Mouse (Mus musculus) MEL (cell line): ENCODE data around the gene Gm42715. TPM values are rescaled to one million over a fixed set of nuclear protein-coding genes. Genes with fewer than 3 reads are reported as not detected.

Experiments
- DNase-seq: peaks from one replicate; pipeline ENCODE4 v3.0.0; 2011; ENCODE audit warnings: low read depth, low spot score
- H3K27ac ChIP-seq: 2 replicates; pipeline ENCODE4 v1.5.1; 2012; ENCODE audit warnings: low read depth, mild to moderate bottlenecking, control low read depth, low read length, moderate library complexity; ENCODE audit not compliant: control insufficient read depth
- H3K27me3 ChIP-seq, 2 experiments: fragments of 150-350 bp in 1 of 2; sonication (generic) in 1 of 2; 2 replicates each; pipeline ENCODE4 v1.6.1; 2012; ENCODE audit warnings: low read length in 2 of 2, mild to moderate bottlenecking in 2 of 2, improper control_type of control experiment in 1 of 2, moderate library complexity in 1 of 2; ENCODE audit not compliant: insufficient read depth in 2 of 2, control insufficient read depth in 1 of 2
- H3K36me3 ChIP-seq, 2 experiments: 2 replicates each; pipeline ENCODE4 v1.6.1; 2012 to 2014; ENCODE audit warnings: low read length in 2 of 2, improper control_type of control experiment in 1 of 2, inconsistent platforms in 1 of 2, mild to moderate bottlenecking in 1 of 2; ENCODE audit not compliant: insufficient read depth in 2 of 2, control insufficient read depth in 1 of 2
- H3K4me1 ChIP-seq, 2 experiments: fragments of 150-350 bp in 1 of 2; sonication (generic) in 1 of 2; 2 replicates each; pipeline ENCODE4 v1.6.1; 2012; ENCODE audit warnings: low read length in 2 of 2, improper control_type of control experiment in 1 of 2, mild to moderate bottlenecking in 1 of 2; ENCODE audit not compliant: insufficient read depth in 2 of 2, control insufficient read depth in 1 of 2
- H3K4me3 ChIP-seq, 2 experiments: fragments of 150-350 bp in 1 of 2; sonication (generic) in 1 of 2; 2 replicates each; pipeline ENCODE4 v1.5.1; 2012; ENCODE audit warnings: low read depth in 2 of 2, low read length in 2 of 2, mild to moderate bottlenecking in 2 of 2, moderate library complexity in 2 of 2, control low read depth in 1 of 2, improper control_type of control experiment in 1 of 2; ENCODE audit not compliant: control insufficient read depth in 1 of 2, insufficient read depth in 1 of 2
- H3K79me2 ChIP-seq: 2 replicates; pipeline ENCODE4 v1.6.1; 2012; ENCODE audit warnings: mild to moderate bottlenecking, low read length, moderate library complexity; ENCODE audit not compliant: control insufficient read depth, poor library complexity, insufficient read depth
- H3K9ac ChIP-seq: 2 replicates; pipeline ENCODE4 v1.6.1; 2012; ENCODE audit warnings: low read depth, mild to moderate bottlenecking, control low read depth, low read length, moderate library complexity; ENCODE audit not compliant: control insufficient read depth, poor library complexity, severe bottlenecking
- H3K9me3 ChIP-seq: fragments of 150-350 bp; sonication (generic); replicated peaks from 2 replicates; pipeline ENCODE4 v1.6.1; 2012; ENCODE audit warnings: mild to moderate bottlenecking, low read length, improper control_type of control experiment, moderate library complexity; ENCODE audit not compliant: insufficient read depth
- ELF1 ChIP-seq: IDR thresholded peaks from 2 replicates; pipeline ENCODE4 v1.6.1; 2014; ENCODE audit warnings: low read depth, mild to moderate bottlenecking, inconsistent platforms, low read length, improper control_type of control experiment, moderate library complexity
- EP300 ChIP-seq, 2 experiments: IDR thresholded peaks; 2 replicates each; pipeline ENCODE4 v1.6.1; 2011; ENCODE audit warnings: improper control_type of control experiment in 2 of 2, low read length in 2 of 2, low read depth in 1 of 2, mild to moderate bottlenecking in 1 of 2
- ETS1 ChIP-seq: IDR thresholded peaks from 2 replicates; pipeline ENCODE4 v1.6.1; 2012; ENCODE audit warnings: low read depth, mild to moderate bottlenecking, inconsistent platforms, low read length, improper control_type of control experiment, moderate library complexity
- GATA1 ChIP-seq: IDR thresholded peaks from 2 replicates; pipeline ENCODE4 v1.6.1; 2011; ENCODE audit warnings: low read depth, low read length, improper control_type of control experiment
- HCFC1 ChIP-seq: IDR thresholded peaks from 2 replicates; pipeline ENCODE4 v1.6.1; 2012; ENCODE audit warnings: low read depth, mild to moderate bottlenecking, inconsistent platforms, low read length, improper control_type of control experiment, moderate library complexity
- MAFK ChIP-seq: IDR thresholded peaks from 2 replicates; pipeline ENCODE4 v1.6.1; 2011; ENCODE audit warnings: low read depth, mild to moderate bottlenecking, low read length, improper control_type of control experiment, borderline replicate concordance
- MAZ ChIP-seq: IDR thresholded peaks from 2 replicates; pipeline ENCODE4 v1.6.1; 2012; ENCODE audit warnings: low read depth, mild to moderate bottlenecking, inconsistent platforms, low read length, improper control_type of control experiment
- MEF2A ChIP-seq: IDR thresholded peaks from 2 replicates; pipeline ENCODE4 v1.6.1; 2014; ENCODE audit warnings: low read depth, mild to moderate bottlenecking, inconsistent platforms, low read length, improper control_type of control experiment; ENCODE audit not compliant: poor library complexity, insufficient replicate concordance, severe bottlenecking; ENCODE audit errors: extremely low read depth
- MXI1 ChIP-seq: IDR thresholded peaks from 2 replicates; pipeline ENCODE4 v1.6.1; 2011; ENCODE audit warnings: mild to moderate bottlenecking, low read depth, low read length, improper control_type of control experiment
- NELFE ChIP-seq: IDR thresholded peaks from 2 replicates; pipeline ENCODE4 v1.6.1; 2011; ENCODE audit warnings: low read depth, low read length, improper control_type of control experiment
- NRF1 ChIP-seq: IDR thresholded peaks from 2 replicates; pipeline ENCODE4 v1.6.1; 2014; ENCODE audit warnings: low read depth, mild to moderate bottlenecking, inconsistent platforms, low read length, improper control_type of control experiment, moderate library complexity; ENCODE audit not compliant: poor library complexity, insufficient read depth, severe bottlenecking
- POLR2AphosphoS2 ChIP-seq: IDR thresholded peaks from 2 replicates; pipeline ENCODE4 v1.6.1; 2011; ENCODE audit warnings: low read length, improper control_type of control experiment
- POLR2AphosphoS5 ChIP-seq: IDR thresholded peaks from 2 replicates; pipeline ENCODE4 v1.6.1; 2012; ENCODE audit warnings: low read depth, borderline replicate concordance, mild to moderate bottlenecking, inconsistent platforms, low read length, moderate library complexity, mixed read lengths
- RAD21 ChIP-seq: IDR thresholded peaks from 2 replicates; pipeline ENCODE4 v1.6.1; 2011; ENCODE audit warnings: mild to moderate bottlenecking, low read depth, low read length, improper control_type of control experiment
- RCOR1 ChIP-seq: IDR thresholded peaks from 2 replicates; pipeline ENCODE4 v1.6.1; 2012; ENCODE audit warnings: low read depth, mild to moderate bottlenecking, inconsistent platforms, low read length, improper control_type of control experiment
- SIN3A ChIP-seq: IDR thresholded peaks from 2 replicates; pipeline ENCODE4 v1.6.1; 2012; ENCODE audit warnings: low read length, improper control_type of control experiment, inconsistent platforms
- SMC3 ChIP-seq: IDR thresholded peaks from 2 replicates; pipeline ENCODE4 v1.6.1; 2011; ENCODE audit warnings: low read depth, low read length, improper control_type of control experiment
- TBP ChIP-seq: IDR thresholded peaks from 2 replicates; pipeline ENCODE4 v1.8.0; 2011; ENCODE audit warnings: low read depth, low read length, improper control_type of control experiment
- USF2 ChIP-seq, 2 experiments: IDR thresholded peaks; 2 replicates each; pipeline ENCODE4 v1.6.1; 2011 to 2012; ENCODE audit warnings: improper control_type of control experiment in 2 of 2, low read length in 2 of 2, borderline replicate concordance in 1 of 2, inconsistent platforms in 1 of 2, low read depth in 1 of 2, mild to moderate bottlenecking in 1 of 2; ENCODE audit not compliant: insufficient read depth in 1 of 2
- ZMIZ1 ChIP-seq: IDR thresholded peaks from 2 replicates; pipeline ENCODE4 v1.6.1; 2012; ENCODE audit warnings: low read depth, mild to moderate bottlenecking, inconsistent platforms, low read length, improper control_type of control experiment, moderate library complexity
- ZNF384 ChIP-seq: IDR thresholded peaks from 2 replicates; pipeline ENCODE4 v1.6.1; 2012; ENCODE audit warnings: low read depth, mild to moderate bottlenecking, inconsistent platforms, low read length, improper control_type of control experiment
- polyA plus RNA-seq, 2 experiments: library from polyadenylated mRNA; stranded (reverse) in 1 of 2; unstranded in 1 of 2; fragments of >175 nt in 1 of 2; fragments of >200 nt in 1 of 2; gene quantifications; 2 replicates each; pipeline versions ENCODE4 v1.2.1 to v1.2.4; 2012; ENCODE audit warnings: low replicate concordance in 2 of 2, low read depth in 1 of 2; ENCODE audit not compliant: insufficient read length in 2 of 2, insufficient read depth in 1 of 2, missing spikeins in 1 of 2
- total RNA-seq: library from RNA; depleted of rRNA; stranded (reverse); fragments of 300-350 nt; gene quantifications from 2 replicates; pipeline ENCODE4 v1.2.3, GENCODE M21; 2012

The Gm42715 gene
- total and polyA plus RNA-seq, 3 experiments: 9.0 to 25.4 TPM; not detected in 1

GRCm38 (mm10) chr7:127596747-127597146 lies 77.4 kb downstream of the Gm42715 start:
- Histone ChIP-seq H3K36me3 (peaks cover 0 to 26% of the 10 kb centered on the region in 2 experiments; a peak in 2 of 4 replicates), H3K4me1 (no peaks in the 10 kb centered on the region), H3K4me3 (no peak overlapping the region), H3K9me3 (no peaks in the 10 kb centered on the region), H3K9ac (no peak overlapping the region), H3K27ac (no peak overlapping the region), H3K27me3 (no peaks in the 10 kb centered on the region), H3K79me2 (no peaks in the 10 kb centered on the region)
- no peak for TF ChIP-seq USF2 (IDR thresholded peaks at IDR 0.05; ENCODE audit: borderline replicate concordance in 1 of 2, insufficient read depth in 1 of 2, low read depth in 1 of 2, low read length in 2 of 2)
- TF ChIP-seq NRF1: no peak
- no peak for TF ChIP-seq TBP
- TF ChIP-seq HCFC1: no peak
- TF ChIP-seq ZMIZ1: no peak
- no peak for TF ChIP-seq RAD21
- TF ChIP-seq MAFK: no peak
- TF ChIP-seq MAZ: no peak
- TF ChIP-seq NELFE: no peak
- no peak for TF ChIP-seq RCOR1
- no peak for TF ChIP-seq SMC3
- no peak for TF ChIP-seq MXI1
- TF ChIP-seq MEF2A: no peak
- no peak for TF ChIP-seq ETS1
- no peak for TF ChIP-seq GATA1
- no peak for TF ChIP-seq EP300 (IDR thresholded peaks at IDR 0.05; ENCODE audit: low read depth in 1 of 2, low read length in 2 of 2)
- TF ChIP-seq ELF1: no peak
- TF ChIP-seq POLR2AphosphoS2: no peak
- TF ChIP-seq POLR2AphosphoS5: no peak
- DNase-seq: no peak

DNA sequence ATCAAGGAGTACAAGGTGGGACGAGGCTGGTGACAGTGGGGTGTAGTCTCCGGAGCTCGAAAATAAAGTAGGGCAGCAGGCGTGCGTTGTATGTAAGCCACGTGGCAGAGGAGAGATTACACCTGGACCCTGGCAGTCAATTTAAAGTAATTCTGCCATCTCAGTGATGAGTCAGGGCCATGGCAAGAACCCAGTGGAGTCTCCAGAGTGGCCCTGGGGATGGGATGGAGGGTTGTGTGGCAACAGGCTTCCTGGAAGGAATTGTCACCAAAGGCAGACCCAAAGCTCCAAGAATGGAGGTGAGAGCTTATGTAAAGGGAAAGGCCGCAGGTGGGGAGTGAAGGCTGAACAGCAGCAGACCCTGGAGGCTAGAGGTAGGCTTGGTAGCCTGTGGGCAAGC lies 81.2 kb downstream of the Gm42715 start:
- TF ChIP-seq MAZ (no peak), SMC3 (no peak), RCOR1 (no peak), USF2 (IDR thresholded peaks at IDR 0.05; ENCODE audit: borderline replicate concordance in 1 of 2, insufficient read depth in 1 of 2, low read depth in 1 of 2, low read length in 2 of 2) (no peak), ZNF384 (no peak), NRF1 (no peak), SIN3A (no peak), TBP (no peak), GATA1 (no peak)
- Histone ChIP-seq H3K79me2 (no peaks in the 10 kb centered on the region), H3K27ac (no peak overlapping the region), H3K27me3 (no peaks in the 10 kb centered on the region), H3K36me3 (peaks cover 0 to 12% of the 10 kb centered on the region in 2 experiments; a peak in 2 of 4 replicates), H3K9ac (no peak overlapping the region), H3K4me1 (no peaks in the 10 kb centered on the region), H3K4me3 (no peak overlapping the region), H3K9me3 (no peaks in the 10 kb centered on the region)
- DNase-seq: no peak
